Mouse (Mus musculus): ENCODE data around the gene Atl1.

- TF ChIP-seq CTCF (IDR thresholded peaks at IDR 0.05; ENCODE audit: borderline replicate concordance, insufficient read depth, low read length), result no peak
- no peak for TF ChIP-seq POLR2A (IDR thresholded peaks at IDR 0.05; ENCODE audit: low read depth, low read length)
These were observed 85.1 kb downstream of the Atl1 start for GRCm38 (mm10) chr12:69977376-69977998.

Measured in embryonic fibroblast, embryonic 13.5 days (primary cell).